Mouse (Mus musculus): Measurements from ENCODE around the gene Zkscan1.
A peak's percentile ranks its signal among the peaks of the same experiment; 100 is the strongest.

The Zkscan1 gene

DNA sequence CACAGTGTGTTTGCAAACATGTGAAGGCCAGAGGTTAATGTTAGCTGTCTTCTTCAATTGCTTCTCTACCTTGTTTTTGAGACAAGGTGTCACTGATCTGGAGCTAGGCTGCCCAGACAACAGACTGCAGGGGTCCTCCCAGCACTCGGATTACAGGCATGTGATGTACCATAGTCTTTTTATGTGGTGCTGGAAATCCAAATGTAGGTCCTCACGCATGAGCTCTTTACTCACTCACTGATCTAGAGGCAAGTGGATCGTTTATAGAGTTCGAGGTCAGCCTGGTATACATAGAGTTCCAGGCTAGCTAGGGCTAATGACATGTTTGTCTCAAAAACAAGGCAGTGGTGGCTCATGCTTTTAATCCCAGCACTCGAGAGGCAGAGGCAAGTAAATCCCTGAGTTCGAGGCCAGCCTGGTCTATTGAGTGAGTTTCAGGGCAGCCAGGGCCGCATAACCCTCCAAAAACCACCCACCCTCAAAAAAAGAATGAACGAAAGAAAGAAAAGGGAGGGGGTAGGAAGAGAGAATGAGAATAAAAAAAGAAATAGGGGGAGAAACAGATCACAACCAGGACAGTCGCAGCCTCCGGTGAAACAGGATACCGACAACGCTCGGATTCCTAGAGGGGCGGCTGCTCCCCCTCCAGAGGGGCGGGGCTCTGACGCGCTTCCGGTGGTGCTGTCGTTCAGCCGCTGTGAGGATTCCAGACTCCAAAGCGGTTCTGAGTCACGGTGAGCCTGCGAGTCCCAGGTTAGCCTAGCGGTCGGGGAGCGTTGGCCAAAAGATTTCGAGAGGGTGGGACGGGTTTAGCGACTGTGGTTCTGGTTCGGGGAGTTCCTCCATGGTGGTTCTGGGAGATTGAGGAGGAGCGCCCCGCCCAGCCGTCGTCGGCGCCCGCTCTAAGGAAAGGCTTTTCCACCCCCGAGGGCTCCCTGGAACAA, 31.6 kb downstream of the Zkscan1 start, which contains the start of gene Zscan21:
Zscan21 (plus strand) TSS at position 649 of the 944 bp plus-strand sequence.
- peak; percentile 21 for DNase-seq (ENCODE audit: extremely low read depth, low read depth, low spot score)

DNA sequence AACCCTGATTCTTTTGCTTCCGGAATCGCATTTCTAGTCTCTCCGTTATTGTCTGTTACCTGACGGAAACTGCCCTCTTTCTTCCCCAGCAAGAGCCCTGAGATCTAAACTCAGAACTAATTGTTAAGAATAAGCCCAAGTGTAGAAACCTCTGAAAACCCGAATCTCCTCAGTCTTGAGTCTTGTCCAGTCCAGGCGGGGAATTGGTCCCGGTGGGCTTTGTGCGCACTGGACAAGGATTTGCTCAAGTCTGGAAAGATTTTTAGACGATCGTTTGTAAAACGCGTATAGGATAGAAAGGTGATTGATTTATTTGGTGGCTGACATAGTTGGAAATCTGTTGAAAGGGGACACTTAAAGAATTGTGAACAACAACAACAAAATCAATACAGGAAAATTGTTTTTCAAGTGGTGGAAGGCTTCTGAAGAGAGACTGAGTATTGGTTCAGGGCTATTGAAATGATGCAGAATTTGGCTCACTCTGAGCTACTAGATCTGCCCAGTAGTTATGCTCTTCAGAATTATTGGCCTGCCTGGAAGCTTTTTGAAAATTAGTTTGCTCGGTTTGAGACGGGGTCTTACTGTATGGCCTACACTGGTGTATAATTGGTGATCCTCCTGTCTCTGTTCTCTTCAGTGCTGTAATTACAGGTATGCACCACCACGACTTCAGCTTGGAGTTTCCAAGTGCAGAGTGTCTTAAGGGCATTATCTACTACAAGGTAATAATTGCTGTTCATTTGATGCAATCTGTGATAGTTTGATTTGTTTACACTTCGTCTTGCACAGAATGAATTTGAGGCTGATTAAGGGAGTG, 32.5 kb downstream of the Zkscan1 start:
- no peak for DNase-seq (ENCODE audit: extremely low read depth, low read depth, low spot score)

DNA sequence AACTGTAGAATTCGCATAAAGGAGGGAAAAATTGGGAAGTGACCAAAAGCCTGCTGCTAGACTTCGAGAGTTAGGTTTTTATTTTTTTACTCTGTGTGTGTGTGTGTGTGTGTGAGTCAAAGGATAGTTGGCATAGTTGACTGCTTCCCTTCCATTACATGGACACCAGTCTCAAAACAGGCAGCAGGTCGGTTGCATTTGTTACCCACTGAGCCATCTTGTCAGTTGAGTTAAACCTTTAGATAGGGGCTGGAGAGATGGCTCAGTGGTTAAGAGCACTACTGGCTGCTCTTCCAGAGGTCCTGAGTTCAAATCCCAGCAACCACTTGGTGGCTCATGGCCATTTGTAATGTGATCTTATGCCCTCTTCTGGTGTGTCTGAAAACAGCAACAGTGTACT, 33.2 kb downstream of the Zkscan1 start:
- DNase-seq (ENCODE audit: extremely low read depth, low read depth, low spot score), result no peak

DNA sequence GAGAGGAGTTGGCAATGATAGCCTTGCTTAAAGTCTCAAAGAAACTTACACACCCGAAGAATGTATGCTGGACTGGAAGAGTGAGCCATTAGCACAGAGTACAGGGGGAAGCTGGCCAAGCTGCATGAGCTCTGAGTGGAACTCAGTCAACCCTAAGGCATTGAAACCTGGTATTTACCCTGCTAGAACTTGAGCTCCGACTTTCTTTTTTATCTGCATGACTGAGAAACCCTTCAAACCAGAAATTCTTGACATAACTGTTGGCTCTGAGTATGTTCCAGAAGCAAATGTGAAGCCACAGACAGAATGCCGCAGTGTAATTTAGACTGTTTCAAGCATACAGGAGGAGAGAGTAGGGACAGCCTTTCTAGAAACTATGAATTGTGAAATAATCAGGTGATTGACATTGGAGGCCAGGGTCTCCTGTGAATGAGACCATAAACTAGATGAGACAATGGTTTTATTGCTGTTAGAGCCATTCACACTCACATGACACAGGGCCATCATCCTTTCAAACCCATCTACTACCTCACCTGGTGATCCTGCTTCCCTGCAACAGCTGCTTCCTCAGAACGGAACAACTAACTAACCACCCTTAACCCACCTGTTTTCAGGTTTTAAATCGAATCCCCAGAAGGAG, 47.7 kb downstream of the Zkscan1 start:
- DNase-seq (ENCODE audit: extremely low read depth, low read depth, low spot score), result peak; percentile 26

DNA sequence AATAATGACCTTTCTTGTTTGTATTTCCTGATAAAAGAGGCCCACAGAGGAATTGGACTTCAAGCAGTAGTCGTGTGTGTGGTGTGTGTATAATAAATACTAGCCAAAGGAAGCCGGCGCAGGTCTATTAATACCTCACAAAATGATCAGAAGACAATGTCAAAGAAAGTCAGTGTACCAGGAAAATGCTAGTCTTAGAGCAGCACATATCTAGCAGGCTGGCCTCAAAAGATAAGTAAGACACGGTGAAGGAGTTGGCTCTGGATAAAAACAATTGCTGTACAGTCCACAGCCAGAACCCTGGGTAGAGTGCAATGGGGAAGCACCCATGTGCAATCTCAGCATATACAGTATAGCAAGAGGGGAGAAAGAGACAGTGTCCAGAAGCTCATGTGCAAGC, 52.4 kb downstream of the Zkscan1 start:
- DNase-seq (ENCODE audit: extremely low read depth, low read depth, low spot score), result no peak

DNA sequence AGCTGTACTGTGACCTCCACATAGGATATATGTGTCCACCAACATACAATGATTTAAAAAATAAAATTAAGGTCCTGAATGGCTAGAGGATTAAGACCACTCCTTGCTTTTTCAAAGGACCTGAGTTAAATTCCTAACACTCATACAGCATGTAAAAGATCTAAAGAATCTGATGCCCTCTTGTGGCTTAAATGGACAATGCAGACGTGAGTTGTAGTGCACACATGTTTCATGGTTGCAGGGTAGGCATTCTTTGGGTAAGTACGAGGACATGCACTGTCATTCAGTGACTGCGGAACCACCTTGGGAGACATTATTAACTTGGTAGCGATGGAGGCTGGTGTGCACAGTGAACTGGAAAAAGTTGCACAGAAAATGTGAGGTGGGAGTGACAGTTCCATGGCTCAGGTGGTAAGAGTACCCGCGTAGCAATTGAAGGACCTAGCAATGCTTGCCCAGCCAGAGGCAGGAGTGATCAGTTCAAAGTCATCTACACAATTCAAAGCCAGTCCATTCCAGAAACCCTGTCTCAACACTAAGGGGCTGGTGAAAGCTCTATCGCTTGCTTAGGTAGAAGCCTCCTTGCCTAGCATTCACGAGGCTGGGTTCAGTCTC, 53.2 kb downstream of the Zkscan1 start:
- no peak for DNase-seq (ENCODE audit: extremely low read depth, low read depth, low spot score)

DNA sequence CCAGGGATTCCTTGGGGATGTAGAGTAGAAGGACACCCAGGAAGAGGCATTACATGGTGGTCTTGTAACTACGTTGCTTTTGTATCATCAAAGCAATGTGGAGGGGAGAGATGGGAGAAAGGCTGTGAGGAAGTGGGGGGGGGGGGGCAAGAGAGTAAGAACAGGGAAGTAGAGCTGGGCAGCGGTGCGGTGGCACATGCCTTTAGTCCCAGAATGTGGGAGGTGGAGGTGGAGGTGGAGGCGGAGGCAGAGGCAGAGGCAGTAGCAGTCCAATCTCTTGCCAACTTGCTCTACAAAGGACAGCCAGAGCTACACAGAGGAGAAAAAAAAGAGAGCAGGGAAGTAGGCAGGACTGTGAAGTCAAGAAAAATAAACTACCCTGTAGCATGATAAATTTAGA, 53.7 kb downstream of the Zkscan1 start:
- no peak for DNase-seq (ENCODE audit: extremely low read depth, low read depth, low spot score)

DNA sequence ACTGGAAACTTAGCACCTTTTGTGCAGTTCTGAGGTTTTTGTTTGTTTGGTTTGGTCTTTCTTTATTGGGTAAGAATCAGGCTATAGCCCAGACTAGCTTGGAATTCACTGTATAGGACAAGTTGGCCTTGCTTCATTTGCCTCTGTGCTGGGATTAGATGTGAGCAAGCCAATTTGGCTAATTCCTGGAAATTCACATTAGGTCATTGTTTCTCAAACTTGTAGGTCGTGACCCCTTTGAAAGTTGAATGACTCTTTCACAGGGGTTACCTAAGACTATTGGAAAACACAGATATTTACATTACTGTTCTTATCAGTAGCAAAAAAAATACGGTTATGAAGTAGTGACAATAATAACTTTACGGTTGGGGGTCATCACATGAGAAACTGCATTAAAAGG, 69.5 kb downstream of the Zkscan1 start:
- DNase-seq (ENCODE audit: extremely low read depth, low read depth, low spot score), result no peak

DNA sequence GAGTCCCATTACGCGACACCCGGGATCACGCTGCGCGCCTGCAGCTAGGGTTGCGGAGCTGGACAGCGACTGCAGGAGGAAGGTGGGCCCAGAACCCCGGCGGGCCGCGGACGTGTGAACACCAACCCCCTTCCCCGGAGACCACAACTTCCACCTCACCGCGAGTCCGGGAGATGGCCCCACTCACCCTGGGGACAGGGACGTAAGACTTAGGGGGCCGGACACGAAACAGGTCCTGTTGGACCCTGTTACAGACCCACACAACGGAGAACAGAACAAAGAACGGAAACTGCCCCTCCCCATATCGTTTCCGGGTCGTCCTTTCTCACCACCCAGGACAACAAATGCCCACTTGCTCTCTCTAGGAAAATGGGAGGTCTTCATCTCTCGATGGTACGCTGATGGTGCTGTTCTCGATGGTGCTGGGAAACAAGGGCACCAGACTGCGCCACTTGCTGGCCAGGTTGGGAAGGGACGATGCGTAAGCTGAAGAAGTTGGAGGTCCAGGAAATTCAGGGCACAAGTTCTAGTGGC, 70.6 kb downstream of the Zkscan1 start, which contains the start of gene Zfp113:
Zfp113 (minus strand) TSS at position 302 of the 534 bp plus-strand sequence.
- peak; percentile 76 for DNase-seq (ENCODE audit: extremely low read depth, low read depth, low spot score)

All from fat pad, adult 2 months (tissue).